Mouse (Mus musculus): ENCODE data around the gene Clic3. TPM values are rescaled to one million over a fixed set of nuclear protein-coding genes. Genes with fewer than 3 reads are reported as not detected.
"Not testable (repeated sequence)": the region's sequence is repeated elsewhere in the genome, so short reads cannot be mapped to it uniquely, and the experiment has no call there.

Gene Clic3
- polyA plus RNA-seq (2012; fragmentation: generic; extraction: Trizol) = 0.15 TPM
- long read RNA-seq, experiment 1 = 0 reads
- long read RNA-seq, experiment 2, partial matches to known transcripts = 0 of 1 reads
- long read RNA-seq, experiment 2, other reads (novel, unspliced or antisense) = 0 of 1 reads

DNA sequence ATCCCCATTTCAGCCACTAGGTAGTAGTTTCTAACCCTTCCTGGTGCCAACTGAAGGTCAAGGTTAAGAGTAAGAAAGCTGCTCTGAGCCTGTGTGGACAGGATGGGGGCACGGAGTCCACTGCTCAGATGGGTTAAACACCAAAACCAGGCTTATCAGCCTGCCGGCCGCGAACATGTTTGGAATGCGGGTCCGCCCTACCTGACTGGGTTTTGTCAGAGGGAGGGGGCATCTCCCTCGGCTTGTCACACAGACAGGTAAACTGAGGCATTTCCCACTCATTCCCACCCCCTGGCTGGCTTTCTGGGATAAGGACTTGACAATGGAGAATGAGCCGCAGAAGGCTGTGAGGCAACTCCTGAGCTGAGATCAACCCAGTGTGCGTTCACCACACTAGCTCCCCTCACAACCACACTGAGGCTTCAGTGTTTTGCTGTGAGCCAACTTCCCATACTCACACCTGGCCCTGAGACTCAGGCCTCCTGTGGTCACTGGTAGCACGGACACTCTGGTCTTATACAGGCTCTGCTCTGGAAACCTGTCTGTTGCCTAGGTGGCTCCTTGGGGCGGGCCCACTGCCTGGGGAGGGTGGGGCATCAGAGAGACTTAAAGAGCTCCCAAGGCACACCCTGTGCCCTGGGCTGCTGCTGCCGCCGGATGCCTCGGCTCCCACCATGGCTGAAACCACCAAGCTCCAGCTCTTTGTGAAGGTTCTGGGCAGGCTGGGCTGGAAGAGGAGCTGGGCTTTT, at the start of gene Clic3:
TSS of gene Clic3 (plus strand) at position 634 of the 749 bp plus-strand sequence.
- peaks cover 7% of the 10 kb centered on the region for H3K79me2 ChIP-seq (ENCODE audit: control insufficient read depth, insufficient read depth)
- TF ChIP-seq CTCF (IDR thresholded peaks at IDR 0.05; ENCODE audit: control insufficient read depth, insufficient read depth, insufficient read length) = no peak
- TF ChIP-seq USF1 (IDR thresholded peaks at IDR 0.05; ENCODE audit: low read depth) = no peak
- no peak for TF ChIP-seq MYOG (IDR thresholded peaks at IDR 0.05; ENCODE audit: control insufficient read depth, extremely low read depth, insufficient read length)
- no peak for TF ChIP-seq MAX (IDR thresholded peaks at IDR 0.05)
- no peak for TF ChIP-seq CEBPB (IDR thresholded peaks at IDR 0.05; ENCODE audit: low read depth)
- no peak for TF ChIP-seq MYOD1 (IDR thresholded peaks at IDR 0.05; ENCODE audit: control insufficient read depth, insufficient read length, low read depth)
- TF ChIP-seq FOSL1 (IDR thresholded peaks at IDR 0.05; ENCODE audit: insufficient read depth, low read length, poor library complexity, severe bottlenecking) = no peak
- no peaks in the 10 kb centered on the region for H3K36me3 ChIP-seq (ENCODE audit: control insufficient read depth, insufficient read depth)
- H3K79me3 ChIP-seq (ENCODE audit: low read depth) = no peaks in the 10 kb centered on the region
- no peaks in the 10 kb centered on the region for H3K27me3 ChIP-seq (ENCODE audit: control insufficient read depth, insufficient read depth, insufficient read length)
- H3K4me3 ChIP-seq (ENCODE audit: insufficient read depth, poor library complexity, severe bottlenecking) = no peak within 1 kb of the TSS
- no peak within 1 kb of the TSS for H3ac ChIP-seq (ENCODE audit: control insufficient read depth, insufficient read length, low read depth)

DNA sequence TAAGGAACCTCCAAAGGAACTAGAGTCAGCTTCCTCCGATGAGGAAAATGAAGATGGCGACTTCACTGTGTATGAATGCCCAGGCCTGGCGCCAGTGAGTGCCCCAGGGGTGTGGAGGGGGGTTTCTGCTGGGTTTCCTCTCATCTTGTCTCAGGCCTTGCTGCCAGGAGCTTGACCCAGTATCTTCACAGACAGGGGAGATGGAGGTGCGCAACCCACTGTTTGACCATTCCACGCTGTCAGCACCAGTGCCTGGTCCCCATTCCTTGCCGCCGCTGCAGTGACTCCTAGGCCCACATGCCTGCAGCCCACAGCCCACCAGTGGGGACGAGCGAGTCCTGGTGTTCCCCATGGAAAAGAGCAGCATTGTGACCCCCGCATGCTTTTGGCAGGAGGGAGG, 47.7 kb upstream of the Clic3 start:
- no peaks in the 10 kb centered on the region for H3K27me3 ChIP-seq (ENCODE audit: control insufficient read depth, insufficient read depth, insufficient read length)
- H3K79me2 ChIP-seq (ENCODE audit: control insufficient read depth, insufficient read depth) = peaks cover 8% of the 10 kb centered on the region
- TF ChIP-seq FOSL1 (IDR thresholded peaks at IDR 0.05; ENCODE audit: insufficient read depth, low read length, poor library complexity, severe bottlenecking) (no peak), MYOD1 (IDR thresholded peaks at IDR 0.05; ENCODE audit: control insufficient read depth, insufficient read length, low read depth) (no peak), CTCF (IDR thresholded peaks at IDR 0.05; ENCODE audit: control insufficient read depth, insufficient read depth, insufficient read length) (no peak)
- no peak overlapping the region for H3K4me3 ChIP-seq (ENCODE audit: insufficient read depth, poor library complexity, severe bottlenecking)
- no peaks in the 10 kb centered on the region for H3K79me3 ChIP-seq (ENCODE audit: low read depth)
- no peak overlapping the region for H3ac ChIP-seq (ENCODE audit: control insufficient read depth, insufficient read length, low read depth)
- no peaks in the 10 kb centered on the region for H3K36me3 ChIP-seq (ENCODE audit: control insufficient read depth, insufficient read depth)

DNA sequence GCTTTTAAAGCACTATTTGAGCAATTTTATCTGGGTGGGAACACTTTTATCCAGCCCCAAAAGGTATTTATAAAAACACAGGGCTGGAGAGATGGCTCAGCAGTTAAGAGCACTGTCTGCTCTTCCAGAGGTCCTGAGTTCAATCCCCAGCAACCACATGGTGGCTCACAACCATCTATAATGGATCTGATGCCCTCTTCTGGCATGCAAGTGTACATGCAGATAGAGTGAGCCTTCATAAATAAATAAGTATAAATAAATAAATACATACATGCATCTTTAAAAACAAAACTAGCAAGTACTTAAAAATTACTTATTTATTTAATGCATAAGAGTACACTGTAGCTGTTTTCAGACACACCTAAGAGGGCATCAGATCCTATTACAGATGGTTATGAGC, 43.2 kb upstream of the Clic3 start:
- H3K36me3 ChIP-seq (ENCODE audit: control insufficient read depth, insufficient read depth); H3K27me3 ChIP-seq (ENCODE audit: control insufficient read depth, insufficient read depth, insufficient read length); H3K79me2 ChIP-seq (ENCODE audit: control insufficient read depth, insufficient read depth); H3ac ChIP-seq (ENCODE audit: control insufficient read depth, insufficient read length, low read depth); H3K79me3 ChIP-seq (ENCODE audit: low read depth); H3K4me3 ChIP-seq (ENCODE audit: insufficient read depth, poor library complexity, severe bottlenecking): not testable (repeated sequence)

DNA sequence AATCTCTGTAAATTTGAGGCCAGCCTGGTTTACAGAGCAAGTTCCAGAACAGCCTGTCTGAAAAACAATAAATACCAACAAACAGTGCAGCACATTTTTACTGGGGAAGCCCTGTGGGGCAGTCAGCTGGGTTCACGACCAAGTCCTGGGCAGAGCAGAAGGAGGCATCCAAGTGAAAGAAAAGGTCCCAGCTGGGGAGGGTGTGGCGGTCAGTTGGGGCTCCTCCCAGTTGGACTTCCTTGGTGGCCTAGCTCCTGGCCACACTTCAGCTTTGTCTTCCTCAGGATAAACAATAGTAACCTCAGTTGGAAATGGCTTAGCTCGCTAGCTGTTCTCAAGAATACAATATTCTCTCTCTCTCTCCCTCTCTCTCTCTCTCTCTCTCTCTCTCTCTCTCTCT, 39.2 kb upstream of the Clic3 start:
- no peak overlapping the region for H3K4me3 ChIP-seq (ENCODE audit: insufficient read depth, poor library complexity, severe bottlenecking)
- H3K79me2 ChIP-seq (ENCODE audit: control insufficient read depth, insufficient read depth) = no peaks in the 10 kb centered on the region
- H3K36me3 ChIP-seq (ENCODE audit: control insufficient read depth, insufficient read depth) = no peaks in the 10 kb centered on the region
- H3K27me3 ChIP-seq (ENCODE audit: control insufficient read depth, insufficient read depth, insufficient read length) = no peaks in the 10 kb centered on the region
- H3K79me3 ChIP-seq (ENCODE audit: low read depth) = no peaks in the 10 kb centered on the region
- TF ChIP-seq CEBPB (IDR thresholded peaks at IDR 0.05; ENCODE audit: low read depth) (no peak), USF1 (IDR thresholded peaks at IDR 0.05; ENCODE audit: low read depth) (no peak), CTCF (IDR thresholded peaks at IDR 0.05; ENCODE audit: control insufficient read depth, insufficient read depth, insufficient read length) (no peak), FOSL1 (IDR thresholded peaks at IDR 0.05; ENCODE audit: insufficient read depth, low read length, poor library complexity, severe bottlenecking) (no peak), MYOD1 (IDR thresholded peaks at IDR 0.05; ENCODE audit: control insufficient read depth, insufficient read length, low read depth) (no peak), MAX (IDR thresholded peaks at IDR 0.05) (no peak), MYOG (IDR thresholded peaks at IDR 0.05; ENCODE audit: control insufficient read depth, extremely low read depth, insufficient read length) (no peak)
- H3ac ChIP-seq (ENCODE audit: control insufficient read depth, insufficient read length, low read depth) = no peak overlapping the region

DNA sequence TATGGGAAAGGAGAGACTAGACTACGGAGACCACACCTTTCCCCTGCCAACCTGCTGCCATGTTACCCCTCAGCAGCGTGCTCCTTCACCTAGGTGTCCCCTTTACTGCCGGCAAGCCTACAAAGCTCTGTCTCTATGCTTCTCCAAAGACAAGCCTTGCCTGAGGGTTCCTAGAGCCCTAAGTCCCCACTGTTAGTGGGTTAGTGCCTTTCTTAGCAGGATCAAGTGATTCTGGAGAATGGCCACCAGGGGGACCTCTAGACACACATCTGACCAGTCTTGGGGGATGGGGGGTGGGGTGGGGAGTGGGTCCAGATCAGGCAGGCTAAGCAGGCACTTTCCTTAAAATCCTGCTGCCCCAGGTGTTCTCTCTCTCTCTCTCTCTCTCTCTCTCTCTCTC, 34.7 kb upstream of the Clic3 start:
- Histone ChIP-seq H3K79me2 (ENCODE audit: control insufficient read depth, insufficient read depth) (no peaks in the 10 kb centered on the region), H3K79me3 (ENCODE audit: low read depth) (no peaks in the 10 kb centered on the region), H3K27me3 (ENCODE audit: control insufficient read depth, insufficient read depth, insufficient read length) (peaks cover 4% of the 10 kb centered on the region), H3ac (ENCODE audit: control insufficient read depth, insufficient read length, low read depth) (peak overlapping the region; percentile 28), H3K4me3 (ENCODE audit: insufficient read depth, poor library complexity, severe bottlenecking) (no peak overlapping the region), H3K36me3 (ENCODE audit: control insufficient read depth, insufficient read depth) (no peaks in the 10 kb centered on the region)
- no peak for TF ChIP-seq CTCF (IDR thresholded peaks at IDR 0.05; ENCODE audit: control insufficient read depth, insufficient read depth, insufficient read length)
- no peak for TF ChIP-seq FOSL1 (IDR thresholded peaks at IDR 0.05; ENCODE audit: insufficient read depth, low read length, poor library complexity, severe bottlenecking)
- no peak for TF ChIP-seq USF1 (IDR thresholded peaks at IDR 0.05; ENCODE audit: low read depth)
- no peak for TF ChIP-seq MYOD1 (IDR thresholded peaks at IDR 0.05; ENCODE audit: control insufficient read depth, insufficient read length, low read depth)
- no peak for TF ChIP-seq MYOG (IDR thresholded peaks at IDR 0.05; ENCODE audit: control insufficient read depth, extremely low read depth, insufficient read length)
- no peak for TF ChIP-seq MAX (IDR thresholded peaks at IDR 0.05)

Data from C2C12 (cell line).